8 mouse cellular contexts compared by ENCODE assay signal in genomic region chr10:93641821-93642746, GRCm38 (mm10). TPM values are rescaled to one million over a fixed set of nuclear protein-coding genes. Genes with fewer than 3 reads are reported as not detected.
DNase-seq lines count a peak whose midpoint lies in the region; ATAC-seq lines count a peak whose summit lies in the region.

No protein-coding gene starts in this region.

- H3K36me3 ChIP-seq in embryonic facial prominence, embryonic 15.5 days: no peaks in the 10 kb centered on the region
- 0 out of 2 replicates have a peak, but pooled peaks cover 5% of the 10 kb centered on the region for H3K36me3 ChIP-seq in limb, embryonic 12.5 days
- H3K36me3 ChIP-seq in midbrain, embryonic 15.5 days (replicated peaks): no peaks in the 10 kb centered on the region

- peaks cover 20% of the 10 kb centered on the region for H3K4me1 ChIP-seq in embryonic facial prominence, embryonic 15.5 days
- H3K4me1 ChIP-seq in limb, embryonic 12.5 days (replicated peaks): peaks cover 7% of the 10 kb centered on the region
- H3K4me1 ChIP-seq in midbrain, embryonic 15.5 days: peaks cover 25% of the 10 kb centered on the region

- no peak overlapping the region for H3K27ac ChIP-seq in embryonic facial prominence, embryonic 15.5 days (replicated peaks)
- no peak overlapping the region for H3K27ac ChIP-seq in limb, embryonic 12.5 days
- H3K27ac ChIP-seq in midbrain, embryonic 15.5 days: peak overlapping the region; percentile 82

- peak; percentile 45; the same call in 1 of the 2 replicates for ATAC-seq in embryonic facial prominence, embryonic 15.5 days (ENCODE audit: insufficient number of reproducible peaks, low FRiP score, low TSS enrichment, low read depth)
- ATAC-seq in hematopoietic stem cell, adult 5-6 weeks (replicated peaks in 1 of 2; ENCODE audit: insufficient read depth in 1 of 2, low FRiP score in 2 of 2, low TSS enrichment in 1 of 2, low read depth in 1 of 2, poor library complexity in 2 of 2, severe bottlenecking in 2 of 2): peak; percentile 44 to 60
- peak; percentile 68; the same call in 1 of the 2 replicates for ATAC-seq in limb, embryonic 12.5 days (ENCODE audit: insufficient number of reproducible peaks, insufficient read depth, low FRiP score, low TSS enrichment, low read depth)
- ATAC-seq in midbrain, embryonic 15.5 days (replicated peaks): peak; percentile 66

- peaks cover 11% of the 10 kb centered on the region for H3K27me3 ChIP-seq in embryonic facial prominence, embryonic 15.5 days
- peaks cover 45% of the 10 kb centered on the region for H3K27me3 ChIP-seq in limb, embryonic 12.5 days
- H3K27me3 ChIP-seq in midbrain, embryonic 15.5 days (replicated peaks): no peaks in the 10 kb centered on the region

- H3K9ac ChIP-seq in embryonic facial prominence, embryonic 15.5 days: peak overlapping the region; percentile 33
- peak overlapping the region; percentile 87 for H3K9ac ChIP-seq in limb, embryonic 12.5 days (replicated peaks)
- H3K9ac ChIP-seq in midbrain, embryonic 15.5 days: peak overlapping the region; percentile 82

- WGBS in embryonic facial prominence, embryonic 15.5 days: 7% methylated on average over 32 of the region's 32 CpGs
- 7% methylated on average over 32 of the region's 32 CpGs for WGBS in limb, embryonic 12.5 days
- WGBS in midbrain, embryonic 15.5 days: 2% methylated on average over 32 of the region's 32 CpGs

- peak; percentile 70 for DNase-seq in left cerebral cortex, postnatal 4 days
- DNase-seq in left cerebral cortex, adult 18-20 months (ENCODE audit: low spot score in 2 of 2): no peak
- DNase-seq in adrenal gland, postnatal 25 days: peak; percentile 16
- no peak for DNase-seq in MN1 (ENCODE audit: low spot score)

- intact Hi-C loops in left cerebral cortex, postnatal 4 days (cut with DNase I): no loop called here

- H3K4me3 ChIP-seq in embryonic facial prominence, embryonic 15.5 days (replicated peaks): peak overlapping the region; percentile 75
- peak overlapping the region; percentile 81 for H3K4me3 ChIP-seq in limb, embryonic 12.5 days (replicated peaks)
- peak overlapping the region; percentile 92 for H3K4me3 ChIP-seq in midbrain, embryonic 15.5 days

- no peaks in the 10 kb centered on the region for H3K9me3 ChIP-seq in embryonic facial prominence, embryonic 15.5 days (replicated peaks)
- no peaks in the 10 kb centered on the region for H3K9me3 ChIP-seq in limb, embryonic 12.5 days
- no peaks in the 10 kb centered on the region for H3K9me3 ChIP-seq in midbrain, embryonic 15.5 days

- peak overlapping the region; percentile 99 for H3K4me2 ChIP-seq in embryonic facial prominence, embryonic 15.5 days (replicated peaks)
- peak overlapping the region; percentile 98 for H3K4me2 ChIP-seq in limb, embryonic 12.5 days
- peak overlapping the region; percentile 97 for H3K4me2 ChIP-seq in midbrain, embryonic 15.5 days

RNA-seq across cellular contexts. Expression of gene Ntn4, which starts 1.6 kb away (rescaled TPM):
- 1 to 10 TPM; 7.3 to 7.7 TPM for total RNA-seq in left cerebral cortex, postnatal 4 days (2021)
- total RNA-seq in left cerebral cortex, adult 18-20 months (2021): 10 to 100 TPM in 1 of 2 experiments, 1 to 10 TPM in 1; 8.9 to 10.6 TPM
- total RNA-seq in adrenal gland, postnatal 25 days (2021): 12.8 and 13.2 TPM in 2 replicates
- 1.1 TPM in 2 replicates for polyA plus RNA-seq in embryonic facial prominence, embryonic 15.5 days (2015; fragmentation: Nextera tagmentation; extraction: Ambion mirVana)
- total RNA-seq in hematopoietic stem cell, adult 5-6 weeks (2017): 0.19 and 1.5 TPM in 2 replicates
- 1.5 and 1.8 TPM in 2 replicates for polyA plus RNA-seq in limb, embryonic 12.5 days (2016; fragmentation: Nextera tagmentation; extraction: Ambion mirVana)
- polyA plus RNA-seq in midbrain, embryonic 15.5 days (2015; fragmentation: Nextera tagmentation; extraction: Ambion mirVana): 1.2 and 1.8 TPM in 2 replicates

RNA-seq across cellular contexts. Expression of gene Snrpf, which starts 52.6 kb away (rescaled TPM):
- 10 to 100 TPM; 16.5 to 17.1 TPM for total RNA-seq in left cerebral cortex, postnatal 4 days (2021)
- total RNA-seq in left cerebral cortex, adult 18-20 months (2021): 10 to 100 TPM in 1 of 2 experiments, 1 to 10 TPM in 1; 7.7 to 13.1 TPM
- total RNA-seq in adrenal gland, postnatal 25 days (2021): 14.6 and 17.7 TPM in 2 replicates
- 103 and 107 TPM in 2 replicates for polyA plus RNA-seq in embryonic facial prominence, embryonic 15.5 days (2015; fragmentation: Nextera tagmentation; extraction: Ambion mirVana)
- 124 and 287 TPM in 2 replicates for total RNA-seq in hematopoietic stem cell, adult 5-6 weeks (2017)
- 153 and 168 TPM in 2 replicates for polyA plus RNA-seq in limb, embryonic 12.5 days (2016; fragmentation: Nextera tagmentation; extraction: Ambion mirVana)
- 59.1 and 60.3 TPM in 2 replicates for polyA plus RNA-seq in midbrain, embryonic 15.5 days (2015; fragmentation: Nextera tagmentation; extraction: Ambion mirVana)

Comparison
In these comparisons a context has a peak if more than half of its experiments do, and no peak if none do; other contexts are left out.
1. DNase-seq: peak in left cerebral cortex, postnatal 4 days (single experiment) and adrenal gland, postnatal 25 days (single experiment); none in left cerebral cortex, adult 18-20 months (0 of 2) and MN1 (single experiment).
2. H3K9ac ChIP-seq: peak in every context shown above with its lines; median percentile 87 in limb, embryonic 12.5 days; 82 in midbrain, embryonic 15.5 days; 33 in embryonic facial prominence, embryonic 15.5 days.
3. Peak in every context shown above with its lines, with median percentiles within 50 percentile points of each other: ATAC-seq, H3K4me2 ChIP-seq and H3K4me3 ChIP-seq.